Mouse (Mus musculus): ENCODE measurements around the gene Tex12. TPM values are rescaled to one million over a fixed set of nuclear protein-coding genes. Genes with fewer than 3 reads are reported as not detected.

Gene Tex12
- polyA plus RNA-seq, 1 experiment from 2014 or later, result 0.33 TPM

GRCm38 (mm10) chr9:50567372-50567771 is 6.2 kb upstream of the Tex12 start:
- DNase-seq (no peak), ATAC-seq (ENCODE audit: low FRiP score, low TSS enrichment) (no peak)
- Histone ChIP-seq H3K9ac (replicated peaks; ENCODE audit: low read length) (no peak overlapping the region), H3K27ac (replicated peaks; ENCODE audit: low read depth, low read length) (no peak overlapping the region), H3K9me3 (ENCODE audit: control insufficient read depth, low read length) (no peaks in the 10 kb centered on the region), H3K4me1 (ENCODE audit: control insufficient read depth, insufficient read depth, low read length) (no peaks in the 10 kb centered on the region), H3K4me2 (ENCODE audit: low read length) (no peak overlapping the region), H3K36me3 (ENCODE audit: control insufficient read depth, insufficient read depth, low read length) (no peaks in the 10 kb centered on the region), H3K4me3 (replicated peaks; ENCODE audit: low read depth, low read length) (no peak overlapping the region), H3K27me3 (ENCODE audit: control insufficient read depth, insufficient read depth, low read length) (no peaks in the 10 kb centered on the region)
- 91% methylated on average over 4 of the region's 4 CpGs for WGBS

- no peaks in the 10 kb centered on the region for H3K36me3 ChIP-seq (ENCODE audit: control insufficient read depth, insufficient read depth, low read length)
- WGBS, result 82% methylated on average over 4 of the region's 4 CpGs
- ATAC-seq (ENCODE audit: low FRiP score, low TSS enrichment) (no peak), DNase-seq (no peak)
- H3K27me3 ChIP-seq (ENCODE audit: control insufficient read depth, insufficient read depth, low read length), result no peaks in the 10 kb centered on the region
- no peaks in the 10 kb centered on the region for H3K4me1 ChIP-seq (ENCODE audit: control insufficient read depth, insufficient read depth, low read length)
- H3K9me3 ChIP-seq (ENCODE audit: control insufficient read depth, low read length), result no peaks in the 10 kb centered on the region
- H3K9ac ChIP-seq (replicated peaks; ENCODE audit: low read length), result no peak overlapping the region
- no peak overlapping the region for H3K27ac ChIP-seq (replicated peaks; ENCODE audit: low read depth, low read length)
- no peak overlapping the region for H3K4me3 ChIP-seq (replicated peaks; ENCODE audit: low read depth, low read length)
- no peak overlapping the region for H3K4me2 ChIP-seq (ENCODE audit: low read length)
Measured at GRCm38 (mm10) chr9:50565940-50566339, 4.8 kb upstream of the Tex12 start.

- H3K4me3 ChIP-seq (replicated peaks; ENCODE audit: low read depth, low read length), result no peak overlapping the region
- no peak overlapping the region for H3K9ac ChIP-seq (replicated peaks; ENCODE audit: low read length)
- DNase-seq, result no peak
- H3K4me2 ChIP-seq (ENCODE audit: low read length), result no peak overlapping the region
- H3K9me3 ChIP-seq (ENCODE audit: control insufficient read depth, low read length), result no peaks in the 10 kb centered on the region
- no peaks in the 10 kb centered on the region for H3K4me1 ChIP-seq (ENCODE audit: control insufficient read depth, insufficient read depth, low read length)
- H3K27ac ChIP-seq (replicated peaks; ENCODE audit: low read depth, low read length), result no peak overlapping the region
- 75% methylated on average over 7 of the region's 7 CpGs for WGBS
- H3K27me3 ChIP-seq (ENCODE audit: control insufficient read depth, insufficient read depth, low read length), result no peaks in the 10 kb centered on the region
- H3K36me3 ChIP-seq (ENCODE audit: control insufficient read depth, insufficient read depth, low read length), result no peaks in the 10 kb centered on the region
- no peak for ATAC-seq (ENCODE audit: low FRiP score, low TSS enrichment)
Measured at GRCm38 (mm10) chr9:50565173-50565572, 4.0 kb upstream of the Tex12 start.

GRCm38 (mm10) chr9:50561918-50562360 is 814 bp upstream of the Tex12 start:
- Histone ChIP-seq H3K9me3 (ENCODE audit: control insufficient read depth, low read length) (no peaks in the 10 kb centered on the region), H3K9ac (replicated peaks; ENCODE audit: low read length) (no peak overlapping the region), H3K4me1 (ENCODE audit: control insufficient read depth, insufficient read depth, low read length) (no peaks in the 10 kb centered on the region), H3K27me3 (ENCODE audit: control insufficient read depth, insufficient read depth, low read length) (no peaks in the 10 kb centered on the region), H3K4me3 (replicated peaks; ENCODE audit: low read depth, low read length) (no peak overlapping the region), H3K27ac (replicated peaks; ENCODE audit: low read depth, low read length) (no peak overlapping the region), H3K36me3 (ENCODE audit: control insufficient read depth, insufficient read depth, low read length) (no peaks in the 10 kb centered on the region), H3K4me2 (ENCODE audit: low read length) (no peak overlapping the region)
- WGBS, result 84% methylated on average over 2 of the region's 2 CpGs
- DNase-seq, result no peak
- no peak for ATAC-seq (ENCODE audit: low FRiP score, low TSS enrichment)

- Histone ChIP-seq H3K4me1 (ENCODE audit: control insufficient read depth, insufficient read depth, low read length) (peaks cover 8% of the 10 kb centered on the region), H3K9me3 (ENCODE audit: control insufficient read depth, low read length) (no peaks in the 10 kb centered on the region), H3K27me3 (ENCODE audit: control insufficient read depth, insufficient read depth, low read length) (no peaks in the 10 kb centered on the region), H3K4me3 (replicated peaks; ENCODE audit: low read depth, low read length) (peak within 1 kb of the TSS; percentile 20), H3K9ac (replicated peaks; ENCODE audit: low read length) (peak within 1 kb of the TSS; percentile 42), H3K36me3 (ENCODE audit: control insufficient read depth, insufficient read depth, low read length) (no peaks in the 10 kb centered on the region), H3K27ac (replicated peaks; ENCODE audit: low read depth, low read length) (peak within 1 kb of the TSS; percentile 91), H3K4me2 (ENCODE audit: low read length) (peak within 1 kb of the TSS; percentile 50)
- DNase-seq, result no peak
- 10% methylated on average over 2 of the region's 2 CpGs for WGBS
- ATAC-seq (ENCODE audit: low FRiP score, low TSS enrichment), result peak; percentile 63; the same call in 1 of the 2 replicates
Measured at GRCm38 (mm10) chr9:50555094-50555446, 6.1 kb downstream of the Tex12 start, which contains the start of gene Bco2. Bco2 (minus strand) TSS chr9:50555181.

GRCm38 (mm10) chr9:50554241-50555093 is 6.7 kb downstream of the Tex12 start, which contains the start of gene Il18:
Il18 (plus strand) TSS chr9:50554827.
- Histone ChIP-seq H3K4me1 (ENCODE audit: control insufficient read depth, insufficient read depth, low read length) (peaks cover 8% of the 10 kb centered on the region), H3K9me3 (ENCODE audit: control insufficient read depth, low read length) (no peaks in the 10 kb centered on the region), H3K27me3 (ENCODE audit: control insufficient read depth, insufficient read depth, low read length) (no peaks in the 10 kb centered on the region), H3K9ac (replicated peaks; ENCODE audit: low read length) (peak within 1 kb of the TSS; percentile 42), H3K27ac (replicated peaks; ENCODE audit: low read depth, low read length) (peak within 1 kb of the TSS; percentile 91), H3K36me3 (ENCODE audit: control insufficient read depth, insufficient read depth, low read length) (no peaks in the 10 kb centered on the region), H3K4me2 (ENCODE audit: low read length) (peak within 1 kb of the TSS; percentile 50), H3K4me3 (replicated peaks; ENCODE audit: low read depth, low read length) (peak within 1 kb of the TSS; percentile 20)
- DNase-seq, result peak; percentile 89
- peak; percentile 95 for ATAC-seq (ENCODE audit: low FRiP score, low TSS enrichment)
- WGBS, result 17% methylated on average over 12 of the region's 12 CpGs

GRCm38 (mm10) chr9:50553547-50553946 is 7.6 kb downstream of the Tex12 start:
- Histone ChIP-seq H3K9ac (replicated peaks; ENCODE audit: low read length) (no peak overlapping the region), H3K36me3 (ENCODE audit: control insufficient read depth, insufficient read depth, low read length) (no peaks in the 10 kb centered on the region), H3K27ac (replicated peaks; ENCODE audit: low read depth, low read length) (0 out of 2 replicates have a peak overlapping the region, but pooled peaks have one; percentile 91), H3K4me2 (ENCODE audit: low read length) (no peak overlapping the region), H3K27me3 (ENCODE audit: control insufficient read depth, insufficient read depth, low read length) (no peaks in the 10 kb centered on the region), H3K4me1 (ENCODE audit: control insufficient read depth, insufficient read depth, low read length) (peaks cover 8% of the 10 kb centered on the region), H3K4me3 (replicated peaks; ENCODE audit: low read depth, low read length) (no peak overlapping the region), H3K9me3 (ENCODE audit: control insufficient read depth, low read length) (no peaks in the 10 kb centered on the region)
- ATAC-seq (ENCODE audit: low FRiP score, low TSS enrichment) (no peak), DNase-seq (no peak)
- 78% methylated on average over 2 of the region's 2 CpGs for WGBS

- Histone ChIP-seq H3K4me3 (replicated peaks; ENCODE audit: low read depth, low read length) (no peak overlapping the region), H3K4me2 (ENCODE audit: low read length) (no peak overlapping the region), H3K27ac (replicated peaks; ENCODE audit: low read depth, low read length) (no peak overlapping the region), H3K4me1 (ENCODE audit: control insufficient read depth, insufficient read depth, low read length) (peaks cover 8% of the 10 kb centered on the region), H3K36me3 (ENCODE audit: control insufficient read depth, insufficient read depth, low read length) (no peaks in the 10 kb centered on the region), H3K27me3 (ENCODE audit: control insufficient read depth, insufficient read depth, low read length) (no peaks in the 10 kb centered on the region), H3K9me3 (ENCODE audit: control insufficient read depth, low read length) (no peaks in the 10 kb centered on the region), H3K9ac (replicated peaks; ENCODE audit: low read length) (no peak overlapping the region)
- DNase-seq (no peak), ATAC-seq (ENCODE audit: low FRiP score, low TSS enrichment) (no peak)
- WGBS, result 90% methylated on average over 5 of the region's 5 CpGs
Measured at GRCm38 (mm10) chr9:50552206-50552605, 8.9 kb downstream of the Tex12 start.

GRCm38 (mm10) chr9:50548936-50549335 is 12.2 kb downstream of the Tex12 start:
- H3K4me1 ChIP-seq (ENCODE audit: control insufficient read depth, insufficient read depth, low read length), result peaks cover 4% of the 10 kb centered on the region; the same call in 1 of the 2 replicates
- H3K27me3 ChIP-seq (ENCODE audit: control insufficient read depth, insufficient read depth, low read length), result no peaks in the 10 kb centered on the region
- ATAC-seq (ENCODE audit: low FRiP score, low TSS enrichment) (no peak), DNase-seq (no peak)
- H3K4me3 ChIP-seq (replicated peaks; ENCODE audit: low read depth, low read length), result no peak overlapping the region
- H3K27ac ChIP-seq (replicated peaks; ENCODE audit: low read depth, low read length), result no peak overlapping the region
- WGBS, result 88% methylated on average over 4 of the region's 4 CpGs
- no peak overlapping the region for H3K9ac ChIP-seq (replicated peaks; ENCODE audit: low read length)
- no peak overlapping the region for H3K4me2 ChIP-seq (ENCODE audit: low read length)
- no peaks in the 10 kb centered on the region for H3K9me3 ChIP-seq (ENCODE audit: control insufficient read depth, low read length)
- H3K36me3 ChIP-seq (ENCODE audit: control insufficient read depth, insufficient read depth, low read length), result no peaks in the 10 kb centered on the region

Measured in midbrain, embryonic 14.5 days (tissue).